Mouse (Mus musculus): Measurements from ENCODE around the gene Pkp2. TPM values are rescaled to one million over a fixed set of nuclear protein-coding genes. Genes with fewer than 3 reads are reported as not detected.

The Pkp2 gene
- total and polyA plus RNA-seq, 3 experiments: 0.54 to 2.2 TPM; not detected in 1

- no peaks in the 10 kb centered on the region for H3K9me3 ChIP-seq (replicated peaks; ENCODE audit: insufficient read depth, low read length)
- DNase-seq (ENCODE audit: low read depth, low spot score): no peak
- no peak for TF ChIP-seq NRF1 (IDR thresholded peaks at IDR 0.05; ENCODE audit: insufficient read depth, low read depth, low read length, poor library complexity, severe bottlenecking)
- no peak for TF ChIP-seq HCFC1 (IDR thresholded peaks at IDR 0.05; ENCODE audit: low read depth, low read length)
- TF ChIP-seq ZMIZ1 (IDR thresholded peaks at IDR 0.05; ENCODE audit: low read depth, low read length): no peak
- TF ChIP-seq ETS1 (IDR thresholded peaks at IDR 0.05; ENCODE audit: low read depth, low read length): no peak; the same call in 1 of the 2 replicates
- TF ChIP-seq MAFK (IDR thresholded peaks at IDR 0.05; ENCODE audit: borderline replicate concordance, low read depth, low read length): no peak
- TF ChIP-seq EP300 (IDR thresholded peaks at IDR 0.05; ENCODE audit: low read depth in 1 of 2, low read length in 2 of 2): no peak
- no peak for TF ChIP-seq RAD21 (IDR thresholded peaks at IDR 0.05; ENCODE audit: low read depth, low read length)
- TF ChIP-seq SMC3 (IDR thresholded peaks at IDR 0.05; ENCODE audit: low read depth, low read length): no peak
- no peak for TF ChIP-seq SIN3A (IDR thresholded peaks at IDR 0.05; ENCODE audit: low read length)
- no peak for TF ChIP-seq MYB (IDR thresholded peaks at IDR 0.05; ENCODE audit: low read depth, low read length)
- no peak overlapping the region; a peak in 1 of 4 replicates for H3K4me3 ChIP-seq (ENCODE audit: control insufficient read depth in 1 of 2, insufficient read depth in 1 of 2, low read depth in 2 of 2, low read length in 2 of 2)
- no peak overlapping the region for H3K9ac ChIP-seq (ENCODE audit: control insufficient read depth, low read depth, low read length, poor library complexity, severe bottlenecking)
- no peak overlapping the region for H3K27ac ChIP-seq (ENCODE audit: control insufficient read depth, low read depth, low read length)
- H3K79me2 ChIP-seq (ENCODE audit: control insufficient read depth, insufficient read depth, low read length, poor library complexity): no peaks in the 10 kb centered on the region
- no peaks in the 10 kb centered on the region for H3K27me3 ChIP-seq (ENCODE audit: control insufficient read depth in 1 of 2, insufficient read depth in 2 of 2, low read length in 2 of 2)
- peaks cover 31 to 37% of the 10 kb centered on the region in 2 experiments for H3K4me1 ChIP-seq (ENCODE audit: control insufficient read depth in 1 of 2, insufficient read depth in 2 of 2, low read length in 2 of 2)
- peaks cover 0 to 36% of the 10 kb centered on the region in 2 experiments; a peak in 2 of 4 replicates for H3K36me3 ChIP-seq (ENCODE audit: control insufficient read depth in 1 of 2, insufficient read depth in 2 of 2, low read length in 2 of 2)
Measured at GRCm38 (mm10) chr16:16253326-16254074, 40.4 kb downstream of the Pkp2 start.

GRCm38 (mm10) chr16:16255217-16255616, 42.1 kb downstream of the Pkp2 start:
- no peaks in the 10 kb centered on the region for H3K27me3 ChIP-seq (ENCODE audit: control insufficient read depth in 1 of 2, insufficient read depth in 2 of 2, low read length in 2 of 2)
- H3K36me3 ChIP-seq (ENCODE audit: control insufficient read depth in 1 of 2, insufficient read depth in 2 of 2, low read length in 2 of 2): peaks cover 0 to 29% of the 10 kb centered on the region in 2 experiments; a peak in 2 of 4 replicates
- no peaks in the 10 kb centered on the region for H3K79me2 ChIP-seq (ENCODE audit: control insufficient read depth, insufficient read depth, low read length, poor library complexity)
- peak; percentile 63 for DNase-seq (ENCODE audit: low read depth, low spot score)
- peak overlapping the region; percentile 83 for H3K27ac ChIP-seq (ENCODE audit: control insufficient read depth, low read depth, low read length)
- 0 out of 2 replicates have a peak, but pooled peaks have one; percentile 18 for TF ChIP-seq MXI1 (IDR thresholded peaks at IDR 0.05; ENCODE audit: low read depth, low read length)
- peak; percentile 45; the same call in 1 of the 2 replicates for TF ChIP-seq TCF12 (IDR thresholded peaks at IDR 0.05; ENCODE audit: low read depth, low read length)
- TF ChIP-seq EP300 (IDR thresholded peaks at IDR 0.05; ENCODE audit: low read depth in 1 of 2, low read length in 2 of 2): peak in 1 of 2 experiments; percentile 62; a peak in 1 of 4 replicates
- TF ChIP-seq KAT2A (conservative IDR thresholded peaks at IDR 0.05; ENCODE audit: low read depth, low read length): peak; percentile 43; the same call in 1 of the 2 replicates
- no peak for TF ChIP-seq ZMIZ1 (IDR thresholded peaks at IDR 0.05; ENCODE audit: low read depth, low read length)
- peak; percentile 77; the same call in 1 of the 2 replicates for TF ChIP-seq ETS1 (IDR thresholded peaks at IDR 0.05; ENCODE audit: low read depth, low read length)
- H3K9me3 ChIP-seq (replicated peaks; ENCODE audit: insufficient read depth, low read length): no peaks in the 10 kb centered on the region
- H3K4me1 ChIP-seq (ENCODE audit: control insufficient read depth in 1 of 2, insufficient read depth in 2 of 2, low read length in 2 of 2): peaks cover 29 to 31% of the 10 kb centered on the region in 2 experiments
- H3K4me3 ChIP-seq (ENCODE audit: control insufficient read depth in 1 of 2, insufficient read depth in 1 of 2, low read depth in 2 of 2, low read length in 2 of 2): peak overlapping the region in 1 of 2 experiments; percentile 52; a peak in 1 of 4 replicates
- H3K9ac ChIP-seq (ENCODE audit: control insufficient read depth, low read depth, low read length, poor library complexity, severe bottlenecking): peak overlapping the region; percentile 43
